Mouse (Mus musculus) neutrophil, adult 65 days (primary cell): Measurements from ENCODE around the gene Ildr1. TPM values are rescaled to one million over a fixed set of nuclear protein-coding genes. Genes with fewer than 3 reads are reported as not detected.

Experiments
- total RNA-seq: library from RNA; stranded (reverse); gene quantifications from 2 replicates; pipeline ENCODE4 v1.2.4, GENCODE M21; 2023

The Ildr1 gene
- 0.16 TPM in 1 of 2 replicates, not detected in the other for total RNA-seq

DNA sequence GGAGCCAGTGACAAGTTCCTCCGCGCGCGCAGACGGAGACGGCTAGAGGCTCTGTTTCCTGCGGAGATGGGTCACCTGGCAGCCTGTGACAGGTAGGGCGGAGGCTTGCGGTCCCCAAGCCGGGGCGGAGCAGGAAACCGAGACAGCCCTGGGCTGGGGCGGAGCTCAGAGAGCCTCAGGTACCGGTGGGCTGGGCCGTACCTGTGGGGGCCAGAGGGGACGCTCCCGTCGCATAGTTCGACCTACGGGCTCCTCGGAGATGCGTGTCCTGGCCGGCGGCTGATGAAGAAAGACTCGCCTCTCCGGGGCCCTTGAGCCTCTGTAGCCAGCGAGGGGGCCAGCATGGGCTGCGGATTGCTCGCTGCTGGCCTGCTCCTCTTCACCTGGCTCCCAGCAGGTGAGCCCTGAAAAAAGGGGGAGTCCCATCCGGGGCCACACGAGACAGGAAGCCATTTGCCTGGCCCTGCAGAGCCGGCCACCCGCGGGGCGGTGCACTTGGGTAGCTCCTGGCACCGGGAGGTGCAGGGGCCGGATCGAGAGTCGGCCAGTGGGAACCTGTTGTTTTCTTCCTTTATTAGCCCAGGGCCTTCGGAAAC lies at the start of gene Ildr1:
Gene Ildr1, plus strand, starts transcription at position 161 of the 596 bp plus-strand sequence.

DNA sequence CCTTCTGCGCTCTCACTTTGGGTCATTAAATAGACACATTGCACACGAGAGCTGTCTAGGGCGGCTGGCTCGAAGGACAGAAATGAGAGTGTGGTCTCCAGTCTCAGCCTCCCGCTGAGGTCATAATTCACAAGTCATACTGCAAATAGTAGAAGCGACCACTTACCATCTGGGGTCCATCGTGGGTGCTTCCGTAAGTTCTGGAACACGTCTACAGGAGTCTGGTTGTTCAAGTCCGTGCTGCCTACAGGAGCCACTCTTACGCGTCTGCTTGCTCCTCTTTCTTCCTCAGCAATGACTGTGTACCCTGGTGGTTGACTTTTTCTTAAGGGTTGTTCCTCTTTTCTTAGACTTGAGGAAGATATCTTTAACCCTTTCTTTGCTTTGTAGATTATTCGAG lies 28.0 kb upstream of the Ildr1 start, which contains the start of gene Cd86:
Gene Cd86, minus strand, starts transcription at position 300 of the 400 bp plus-strand sequence.

Other genes starting within 250 kb of the Ildr1 start
- gene Stfa3, start 238.6 kb upstream of the Ildr1 start, total RNA-seq: 1.2 and 1.4 TPM in 2 replicates
- gene Casr, start 131.8 kb upstream of the Ildr1 start, total RNA-seq: not detected in 2 replicates
- gene Cd86, start 27.9 kb upstream of the Ildr1 start, total RNA-seq: 16.4 and 30.7 TPM in 2 replicates
- 8.2 TPM in 1 of 2 replicates, not detected in the other for gene Slc15a2, start 91.0 kb downstream of the Ildr1 start, total RNA-seq
- gene Iqcb1, start 134.4 kb downstream of the Ildr1 start, total RNA-seq: 7.3 and 8.9 TPM in 2 replicates
- 1.6 and 2.0 TPM in 2 replicates for gene Eaf2, start 181.0 kb downstream of the Ildr1 start, total RNA-seq
- gene Golgb1, start 181.2 kb downstream of the Ildr1 start, total RNA-seq: 17.9 and 30.8 TPM in 2 replicates
- gene Hcls1, start 241.0 kb downstream of the Ildr1 start, total RNA-seq: 516 and 544 TPM in 2 replicates